Mouse (Mus musculus): ENCODE results near the gene Slc13a3.

GRCm38 (mm10) chr2:165389299-165389952 is 83.6 kb downstream of the Slc13a3 start:
- TF ChIP-seq CTCF (IDR thresholded peaks at IDR 0.05; ENCODE audit: borderline replicate concordance, insufficient read depth, low read length) (no peak), POLR2A (IDR thresholded peaks at IDR 0.05; ENCODE audit: low read depth, low read length) (no peak)

Data from embryonic fibroblast, embryonic 13.5 days (primary cell).